Comparison of ENCODE assay signal across 9 mouse cellular contexts in the genomic region with DNA sequence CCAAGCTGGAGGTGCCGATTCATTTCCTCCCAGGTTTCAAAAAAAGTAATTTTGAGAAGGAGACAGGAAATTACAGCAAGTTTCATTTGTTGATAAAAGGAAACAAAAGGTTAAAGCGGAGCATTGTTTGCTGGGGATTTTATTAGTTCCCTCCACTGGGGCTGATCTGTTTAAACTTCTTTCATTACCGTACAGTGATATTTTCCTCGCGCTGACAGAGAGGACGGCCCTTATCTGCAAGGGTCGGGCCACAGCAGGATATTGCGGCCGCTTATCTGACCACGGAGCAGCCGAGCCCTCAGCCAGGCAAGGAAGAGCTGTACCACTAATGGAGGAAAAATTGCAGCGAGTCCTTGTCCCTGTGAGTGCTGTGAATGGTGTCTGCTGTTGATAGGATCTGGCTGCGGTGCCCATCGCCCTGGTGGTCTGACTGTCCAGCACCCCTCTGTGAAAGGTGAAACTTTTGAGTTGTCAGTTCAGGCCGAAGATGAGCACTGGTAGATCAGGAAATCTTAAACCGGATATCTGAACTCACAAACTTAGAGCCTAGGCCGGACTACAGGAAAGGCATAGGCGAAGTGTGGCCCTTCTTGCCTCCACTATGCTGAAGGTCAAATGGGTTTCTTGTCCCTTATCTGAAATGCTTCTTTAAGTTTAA. TPM values are rescaled to one million over a fixed set of nuclear protein-coding genes. Genes with fewer than 3 reads are reported as not detected.
DNase-seq lines count a peak whose midpoint lies in the region; ATAC-seq and TF ChIP-seq lines count a peak whose summit lies in the region.
"Had no signal": no experiment of that assay in that cellular context is flagged by ENCODE, and none has a peak within 500 bp of the region (broad histone marks: within the 10 kb centered on the region; RNA-seq: fewer than 3 reads in every experiment).

No protein-coding gene starts in this region.

- peak overlapping the region; percentile 50 for H3K4me3 ChIP-seq in gastrocnemius, adult 2 months
- H3K4me3 ChIP-seq in embryonic facial prominence, embryonic 11.5 days (ENCODE audit: low read depth, low read length) = no peak overlapping the region
- H3K4me3 ChIP-seq in hindbrain, embryonic 15.5 days = no peak overlapping the region
- H3K4me3 ChIP-seq in liver, postnatal 0 days (ENCODE audit: low read depth, low read length) = peak overlapping the region; percentile 35
- no peak overlapping the region for H3K4me3 ChIP-seq in stomach, postnatal 0 days (ENCODE audit: low read depth, low read length)

- TF ChIP-seq EP300 in liver, postnatal 0 days (IDR thresholded peaks at IDR 0.05; ENCODE audit: low read depth) = peak; percentile 87
- TF ChIP-seq EP300 in stomach, postnatal 0 days (optimal IDR thresholded peaks at IDR 0.05) = no peak

- DNase-seq in gastrocnemius, adult 2 months = no peak
- DNase-seq in gastrocnemius, adult 18-20 months (ENCODE audit: low spot score) = no peak
- peak; percentile 27 for DNase-seq in embryonic facial prominence, embryonic 11.5 days (ENCODE audit: low spot score)
- peak; percentile 66 for DNase-seq in liver, postnatal 0 days
- peak; percentile 31 for DNase-seq in stomach, postnatal 0 days (ENCODE audit: low spot score)
- DNase-seq in cerebellum, postnatal 25 days = no peak
- no peak for DNase-seq in layer of hippocampus, postnatal 14 days (ENCODE audit: low spot score in 2 of 2)

- H3K4me1 ChIP-seq in embryonic facial prominence, embryonic 11.5 days (ENCODE audit: control insufficient read depth, insufficient read depth, low read length) = peaks cover 2% of the 10 kb centered on the region
- 0 out of 2 replicates have a peak, but pooled peaks cover 3% of the 10 kb centered on the region for H3K4me1 ChIP-seq in hindbrain, embryonic 15.5 days (replicated peaks)
- peaks cover 63% of the 10 kb centered on the region for H3K4me1 ChIP-seq in liver, postnatal 0 days (ENCODE audit: insufficient read depth)
- peaks cover 2% of the 10 kb centered on the region for H3K4me1 ChIP-seq in stomach, postnatal 0 days (replicated peaks; ENCODE audit: control insufficient read depth, insufficient read depth)

- H3K4me2 ChIP-seq in embryonic facial prominence, embryonic 11.5 days (ENCODE audit: low read depth, low read length) = no peak overlapping the region
- H3K4me2 ChIP-seq in hindbrain, embryonic 15.5 days = peak overlapping the region; percentile 9; the same call in 1 of the 2 replicates
- H3K4me2 ChIP-seq in liver, postnatal 0 days (ENCODE audit: low read depth, low read length) = peak overlapping the region; percentile 64
- H3K4me2 ChIP-seq in stomach, postnatal 0 days (replicated peaks; ENCODE audit: low read depth) = peak overlapping the region; percentile 9; the same call in 1 of the 2 replicates

- 0 out of 2 replicates have a peak, but pooled peaks have one; percentile 27 for ATAC-seq in embryonic facial prominence, embryonic 11.5 days (replicated peaks; ENCODE audit: insufficient number of reproducible peaks, low FRiP score, low TSS enrichment, low read depth)
- ATAC-seq in hindbrain, embryonic 15.5 days (ENCODE audit: low FRiP score, low read depth) = no peak
- ATAC-seq in liver, postnatal 0 days = peak; percentile 84
- peak; percentile 58; the same call in 1 of the 2 replicates for ATAC-seq in stomach, postnatal 0 days (ENCODE audit: low FRiP score, low TSS enrichment)

- no peaks in the 10 kb centered on the region for H3K27me3 ChIP-seq in embryonic facial prominence, embryonic 11.5 days (ENCODE audit: control insufficient read depth, insufficient read depth, low read length)
- H3K27me3 ChIP-seq in hindbrain, embryonic 15.5 days = no peaks in the 10 kb centered on the region
- no peaks in the 10 kb centered on the region for H3K27me3 ChIP-seq in liver, postnatal 0 days (ENCODE audit: insufficient read depth, low read length)
- H3K27me3 ChIP-seq in stomach, postnatal 0 days (ENCODE audit: control insufficient read depth, insufficient read depth, low read length) = no peaks in the 10 kb centered on the region

- intact Hi-C loops in gastrocnemius, adult 2 months (cut with DNase I) = no loop called here

- H3K9me3 ChIP-seq in embryonic facial prominence, embryonic 11.5 days (replicated peaks; ENCODE audit: control insufficient read depth, low read length) = no peaks in the 10 kb centered on the region
- no peaks in the 10 kb centered on the region for H3K9me3 ChIP-seq in hindbrain, embryonic 15.5 days
- H3K9me3 ChIP-seq in liver, postnatal 0 days (ENCODE audit: low read length) = no peaks in the 10 kb centered on the region
- no peaks in the 10 kb centered on the region for H3K9me3 ChIP-seq in stomach, postnatal 0 days (ENCODE audit: control insufficient read depth, low read length)

- 35% methylated on average over 18 of the region's 18 CpGs for WGBS in embryonic facial prominence, embryonic 11.5 days
- whole genome bisulfite sequencing in hindbrain, embryonic 15.5 days = 56% methylated on average over 18 of the region's 18 CpGs
- 13% methylated on average over 18 of the region's 18 CpGs for WGBS in liver, postnatal 0 days (ENCODE audit: insufficient replicate concordance)
- WGBS in stomach, postnatal 0 days = 23% methylated on average over 18 of the region's 18 CpGs

- H3K27ac ChIP-seq in gastrocnemius, adult 2 months = peak overlapping the region; percentile 74
- peak overlapping the region; percentile 67 for H3K27ac ChIP-seq in embryonic facial prominence, embryonic 11.5 days (replicated peaks; ENCODE audit: low read depth, low read length)
- H3K27ac ChIP-seq in hindbrain, embryonic 15.5 days (replicated peaks) = no peak overlapping the region
- H3K27ac ChIP-seq in liver, postnatal 0 days (ENCODE audit: low read depth) = peak overlapping the region; percentile 35
- peak overlapping the region; percentile 50; the same call in 1 of the 2 replicates for H3K27ac ChIP-seq in stomach, postnatal 0 days (replicated peaks)
- H3K27ac ChIP-seq: macrophage had no signal

- TF ChIP-seq CTCF in gastrocnemius, adult 2 months (IDR thresholded peaks at IDR 0.05) = no peak
- no peak for TF ChIP-seq CTCF in liver, postnatal 0 days (IDR thresholded peaks at IDR 0.05; ENCODE audit: low read depth)
- no peak for TF ChIP-seq CTCF in stomach, postnatal 0 days (IDR thresholded peaks at IDR 0.05; ENCODE audit: low read depth)

- no peaks in the 10 kb centered on the region for H3K36me3 ChIP-seq in embryonic facial prominence, embryonic 11.5 days (replicated peaks; ENCODE audit: control insufficient read depth, insufficient read depth, low read depth, low read length)
- H3K36me3 ChIP-seq in hindbrain, embryonic 15.5 days = no peaks in the 10 kb centered on the region
- H3K36me3 ChIP-seq in liver, postnatal 0 days (replicated peaks; ENCODE audit: insufficient read depth, low read length) = no peaks in the 10 kb centered on the region
- H3K36me3 ChIP-seq in stomach, postnatal 0 days (ENCODE audit: control insufficient read depth, insufficient read depth, low read length) = no peaks in the 10 kb centered on the region

- H3K9ac ChIP-seq in embryonic facial prominence, embryonic 11.5 days (replicated peaks; ENCODE audit: low read length) = peak overlapping the region; percentile 35; the same call in 1 of the 2 replicates
- no peak overlapping the region for H3K9ac ChIP-seq in hindbrain, embryonic 15.5 days
- H3K9ac ChIP-seq in liver, postnatal 0 days (replicated peaks) = peak overlapping the region; percentile 42
- H3K9ac ChIP-seq in stomach, postnatal 0 days (ENCODE audit: low read length) = no peak overlapping the region

RNA-seq across cellular contexts. Expression of a gene that starts 28.1 kb away (rescaled TPM):
- total RNA-seq in gastrocnemius, adult 2 months (2021) = under 1 TPM in 1 of 2 experiments, not detected in 1; 0.22 TPM
- total RNA-seq in gastrocnemius, adult 18-20 months (2021) = under 1 TPM; 0.14 to 0.18 TPM
- 103 and 119 TPM in 2 replicates for polyA plus RNA-seq in embryonic facial prominence, embryonic 11.5 days (2014; fragmentation: Nextera tagmentation; extraction: Ambion mirVana)
- 12.0 and 14.5 TPM in 2 replicates for polyA plus RNA-seq in hindbrain, embryonic 15.5 days (2015; fragmentation: Nextera tagmentation; extraction: Ambion mirVana)
- polyA plus RNA-seq in liver, postnatal 0 days (2015; fragmentation: Nextera tagmentation; extraction: Ambion mirVana) = 26.1 and 31.2 TPM in 2 replicates
- polyA plus RNA-seq in stomach, postnatal 0 days (2015; fragmentation: Nextera tagmentation; extraction: Ambion mirVana) = 9.5 and 10.5 TPM in 2 replicates
- 1 to 10 TPM; 1.0 to 2.1 TPM for total RNA-seq in layer of hippocampus, postnatal 14 days (2021)

Comparison
In these comparisons a context has a peak if more than half of its experiments do, and no peak if none do; other contexts are left out.
1. DNase-seq: peak in embryonic facial prominence, embryonic 11.5 days (single experiment), liver, postnatal 0 days (single experiment) and stomach, postnatal 0 days (single experiment); none in gastrocnemius, adult 2 months (single experiment), gastrocnemius, adult 18-20 months (single experiment), cerebellum, postnatal 25 days (0 of 2) and layer of hippocampus, postnatal 14 days (0 of 2).
2. H3K4me3 ChIP-seq: peak in gastrocnemius, adult 2 months (single experiment) and liver, postnatal 0 days (single experiment); none in embryonic facial prominence, embryonic 11.5 days (single experiment), hindbrain, embryonic 15.5 days (single experiment) and stomach, postnatal 0 days (single experiment).
3. H3K9ac ChIP-seq: peak in embryonic facial prominence, embryonic 11.5 days (single experiment) and liver, postnatal 0 days (single experiment); none in hindbrain, embryonic 15.5 days (single experiment) and stomach, postnatal 0 days (single experiment).